Mouse (Mus musculus): ENCODE results near the gene Atp8b3. TPM values are rescaled to one million over a fixed set of nuclear protein-coding genes. Genes with fewer than 3 reads are reported as not detected.

Gene Atp8b3
- total and polyA plus RNA-seq, 2 experiments from 2014 or later = 0.05 to 0.46 TPM

- DNase-seq (no peak), ATAC-seq (peak; percentile 44; the same call in 1 of the 2 replicates)
- TF ChIP-seq CTCF (IDR thresholded peaks at IDR 0.05; ENCODE audit: low read depth) = no peak
- Histone ChIP-seq H3K9ac (no peak overlapping the region), H3K4me2 (ENCODE audit: low read depth) (no peak overlapping the region), H3K27ac (ENCODE audit: low read depth, low read length) (no peak overlapping the region), H3K4me1 (ENCODE audit: insufficient read depth) (no peaks in the 10 kb centered on the region), H3K36me3 (ENCODE audit: insufficient read depth) (no peaks in the 10 kb centered on the region), H3K4me3 (ENCODE audit: low read depth, low read length) (no peak overlapping the region), H3K27me3 (ENCODE audit: insufficient read depth, low read length) (peaks cover 59% of the 10 kb centered on the region), H3K9me3 (ENCODE audit: low read length) (no peaks in the 10 kb centered on the region)
- WGBS = 1% methylated on average over 9 of the region's 9 CpGs
These were observed 34.2 kb downstream of the Atp8b3 start for GRCm38 (mm10) chr10:80504724-80505123.

- DNase-seq = no peak
- H3K4me2 ChIP-seq (ENCODE audit: low read depth) = no peak overlapping the region
- no peaks in the 10 kb centered on the region for H3K36me3 ChIP-seq (ENCODE audit: insufficient read depth)
- no peak overlapping the region for H3K9ac ChIP-seq
- no peaks in the 10 kb centered on the region for H3K9me3 ChIP-seq (ENCODE audit: low read length)
- WGBS = 3% methylated on average over 27 of the region's 27 CpGs
- H3K4me1 ChIP-seq (ENCODE audit: insufficient read depth) = no peaks in the 10 kb centered on the region
- peaks cover 64% of the 10 kb centered on the region for H3K27me3 ChIP-seq (ENCODE audit: insufficient read depth, low read length)
- H3K27ac ChIP-seq (ENCODE audit: low read depth, low read length) = no peak overlapping the region
- TF ChIP-seq CTCF (IDR thresholded peaks at IDR 0.05; ENCODE audit: low read depth) = no peak
- no peak for ATAC-seq
- no peak overlapping the region for H3K4me3 ChIP-seq (ENCODE audit: low read depth, low read length)
These were observed 35.2 kb downstream of the Atp8b3 start for GRCm38 (mm10) chr10:80503599-80504220.

GRCm38 (mm10) chr10:80502819-80503314, 36.1 kb downstream of the Atp8b3 start:
- DNase-seq = no peak
- H3K27me3 ChIP-seq (ENCODE audit: insufficient read depth, low read length) = peaks cover 71% of the 10 kb centered on the region
- no peaks in the 10 kb centered on the region for H3K4me1 ChIP-seq (ENCODE audit: insufficient read depth)
- no peak overlapping the region for H3K27ac ChIP-seq (ENCODE audit: low read depth, low read length)
- TF ChIP-seq CTCF (IDR thresholded peaks at IDR 0.05; ENCODE audit: low read depth) = no peak
- no peak overlapping the region for H3K9ac ChIP-seq
- H3K36me3 ChIP-seq (ENCODE audit: insufficient read depth) = no peaks in the 10 kb centered on the region
- H3K4me3 ChIP-seq (ENCODE audit: low read depth, low read length) = no peak overlapping the region
- 4% methylated on average over 22 of the region's 22 CpGs for WGBS
- H3K4me2 ChIP-seq (ENCODE audit: low read depth) = no peak overlapping the region
- no peak for ATAC-seq
- no peaks in the 10 kb centered on the region for H3K9me3 ChIP-seq (ENCODE audit: low read length)

- Histone ChIP-seq H3K4me3 (ENCODE audit: low read depth, low read length) (no peak overlapping the region), H3K9me3 (ENCODE audit: low read length) (no peaks in the 10 kb centered on the region), H3K9ac (no peak overlapping the region), H3K36me3 (ENCODE audit: insufficient read depth) (no peaks in the 10 kb centered on the region), H3K27ac (ENCODE audit: low read depth, low read length) (no peak overlapping the region), H3K27me3 (ENCODE audit: insufficient read depth, low read length) (peaks cover 77% of the 10 kb centered on the region), H3K4me1 (ENCODE audit: insufficient read depth) (no peaks in the 10 kb centered on the region), H3K4me2 (ENCODE audit: low read depth) (no peak overlapping the region)
- ATAC-seq (no peak), DNase-seq (no peak)
- WGBS = 2% methylated on average over 7 of the region's 7 CpGs
- TF ChIP-seq CTCF (IDR thresholded peaks at IDR 0.05; ENCODE audit: low read depth) = no peak
These were observed 36.6 kb downstream of the Atp8b3 start for GRCm38 (mm10) chr10:80502291-80502690.

GRCm38 (mm10) chr10:80496421-80496820, 42.5 kb downstream of the Atp8b3 start:
- Histone ChIP-seq H3K36me3 (ENCODE audit: insufficient read depth) (no peaks in the 10 kb centered on the region), H3K27me3 (ENCODE audit: insufficient read depth, low read length) (peaks cover 88% of the 10 kb centered on the region), H3K4me3 (ENCODE audit: low read depth, low read length) (peak overlapping the region; percentile 37; the same call in 1 of the 2 replicates), H3K9me3 (ENCODE audit: low read length) (no peaks in the 10 kb centered on the region), H3K27ac (ENCODE audit: low read depth, low read length) (no peak overlapping the region), H3K9ac (no peak overlapping the region), H3K4me2 (ENCODE audit: low read depth) (peak overlapping the region; percentile 61), H3K4me1 (ENCODE audit: insufficient read depth) (no peaks in the 10 kb centered on the region; the same call in 1 of the 2 replicates)
- WGBS = 2% methylated on average over 20 of the region's 20 CpGs
- TF ChIP-seq CTCF (IDR thresholded peaks at IDR 0.05; ENCODE audit: low read depth) = no peak
- DNase-seq = no peak
- no peak for ATAC-seq

- WGBS = under 1% methylated on average over 29 of the region's 35 CpGs
- DNase-seq = no peak
- no peak for TF ChIP-seq CTCF (IDR thresholded peaks at IDR 0.05; ENCODE audit: low read depth)
- Histone ChIP-seq H3K4me3 (ENCODE audit: low read depth, low read length) (peak overlapping the region; percentile 37), H3K4me1 (ENCODE audit: insufficient read depth) (no peaks in the 10 kb centered on the region; the same call in 1 of the 2 replicates), H3K27me3 (ENCODE audit: insufficient read depth, low read length) (peaks cover 89% of the 10 kb centered on the region), H3K4me2 (ENCODE audit: low read depth) (peak overlapping the region; percentile 61), H3K36me3 (ENCODE audit: insufficient read depth) (no peaks in the 10 kb centered on the region), H3K27ac (ENCODE audit: low read depth, low read length) (no peak overlapping the region), H3K9ac (no peak overlapping the region), H3K9me3 (ENCODE audit: low read length) (no peaks in the 10 kb centered on the region)
- ATAC-seq = no peak
These were observed 43.0 kb downstream of the Atp8b3 start for GRCm38 (mm10) chr10:80495901-80496300.

GRCm38 (mm10) chr10:80494732-80495131, 44.2 kb downstream of the Atp8b3 start, which contains the start of gene Onecut3:
TSS of gene Onecut3 (plus strand) at chr10:80494835.
- TF ChIP-seq CTCF (IDR thresholded peaks at IDR 0.05; ENCODE audit: low read depth) = no peak
- Histone ChIP-seq H3K36me3 (ENCODE audit: insufficient read depth) (no peaks in the 10 kb centered on the region), H3K9ac (no peak within 1 kb of the TSS), H3K27ac (ENCODE audit: low read depth, low read length) (no peak within 1 kb of the TSS), H3K4me1 (ENCODE audit: insufficient read depth) (no peaks in the 10 kb centered on the region; the same call in 1 of the 2 replicates), H3K4me3 (ENCODE audit: low read depth, low read length) (peak within 1 kb of the TSS; percentile 37), H3K27me3 (ENCODE audit: insufficient read depth, low read length) (peaks cover 87% of the 10 kb centered on the region), H3K4me2 (ENCODE audit: low read depth) (peak within 1 kb of the TSS; percentile 61), H3K9me3 (ENCODE audit: low read length) (no peaks in the 10 kb centered on the region)
- 2% methylated on average over 37 of the region's 42 CpGs for WGBS
- DNase-seq (peak; percentile 41), ATAC-seq (peak; percentile 30)
